Mouse (Mus musculus): ENCODE data around the gene Gm49318. TPM values are rescaled to one million over a fixed set of nuclear protein-coding genes. Genes with fewer than 3 reads are reported as not detected.

Gm49318 gene
- polyA plus RNA-seq, 1 experiment from 2014 or later = not detected

- no peak for DNase-seq (ENCODE audit: low spot score)
- 82% methylated on average over 3 of the region's 3 CpGs for WGBS
- Histone ChIP-seq H3K27me3 (replicated peaks; ENCODE audit: insufficient read depth, low read length) (peaks cover 10% of the 10 kb centered on the region; the same call in 1 of the 2 replicates), H3K4me3 (ENCODE audit: low read depth, low read length) (no peak overlapping the region), H3K4me1 (ENCODE audit: insufficient read depth, low read depth, low read length) (no peaks in the 10 kb centered on the region), H3K9ac (replicated peaks; ENCODE audit: low read depth) (no peak overlapping the region), H3K36me3 (ENCODE audit: insufficient read depth, low read length) (no peaks in the 10 kb centered on the region), H3K4me2 (replicated peaks; ENCODE audit: low read depth, low read length) (no peak overlapping the region), H3K9me3 (ENCODE audit: low read length) (no peaks in the 10 kb centered on the region), H3K27ac (ENCODE audit: low read length) (no peak overlapping the region)
- TF ChIP-seq CTCF (IDR thresholded peaks at IDR 0.05) (no peak), EP300 (IDR thresholded peaks at IDR 0.05) (no peak)
- ATAC-seq = no peak
Measured at GRCm38 (mm10) chr9:21996178-21996867, 74.7 kb downstream of the Gm49318 start.

DNA sequence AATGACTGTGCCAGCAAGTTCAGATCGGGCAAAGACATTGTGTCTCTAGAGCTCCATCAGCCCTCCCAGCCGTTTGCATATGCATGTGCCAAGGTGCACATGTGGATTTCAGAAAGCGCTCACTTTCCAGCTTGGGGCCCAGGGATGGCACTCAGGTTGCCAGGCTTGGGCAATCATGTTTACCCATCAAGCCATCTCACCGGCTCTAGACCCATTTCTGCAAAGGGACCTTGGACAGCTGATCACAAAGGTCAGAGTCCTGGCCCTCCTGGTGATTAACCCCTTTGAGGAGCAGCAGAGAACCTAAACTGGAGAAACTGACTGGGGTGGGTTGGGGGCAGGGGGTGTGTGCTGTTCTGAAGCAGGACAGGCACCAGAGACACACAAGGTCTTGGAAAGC, 78.8 kb downstream of the Gm49318 start:
- H3K4me3 ChIP-seq (ENCODE audit: low read depth, low read length) = no peak overlapping the region
- ATAC-seq (no peak), DNase-seq (ENCODE audit: low spot score) (no peak)
- no peak overlapping the region for H3K4me2 ChIP-seq (replicated peaks; ENCODE audit: low read depth, low read length)
- H3K27me3 ChIP-seq (replicated peaks; ENCODE audit: insufficient read depth, low read length) = peaks cover 25% of the 10 kb centered on the region; the same call in 1 of the 2 replicates
- peaks cover 13% of the 10 kb centered on the region for H3K4me1 ChIP-seq (ENCODE audit: insufficient read depth, low read depth, low read length)
- 71% methylated on average over 4 of the region's 4 CpGs for WGBS
- TF ChIP-seq CTCF (IDR thresholded peaks at IDR 0.05) = no peak
- no peak for TF ChIP-seq EP300 (IDR thresholded peaks at IDR 0.05)
- no peaks in the 10 kb centered on the region for H3K36me3 ChIP-seq (ENCODE audit: insufficient read depth, low read length)
- no peak overlapping the region for H3K27ac ChIP-seq (ENCODE audit: low read length)
- no peak overlapping the region for H3K9ac ChIP-seq (replicated peaks; ENCODE audit: low read depth)
- H3K9me3 ChIP-seq (ENCODE audit: low read length) = no peaks in the 10 kb centered on the region

DNA sequence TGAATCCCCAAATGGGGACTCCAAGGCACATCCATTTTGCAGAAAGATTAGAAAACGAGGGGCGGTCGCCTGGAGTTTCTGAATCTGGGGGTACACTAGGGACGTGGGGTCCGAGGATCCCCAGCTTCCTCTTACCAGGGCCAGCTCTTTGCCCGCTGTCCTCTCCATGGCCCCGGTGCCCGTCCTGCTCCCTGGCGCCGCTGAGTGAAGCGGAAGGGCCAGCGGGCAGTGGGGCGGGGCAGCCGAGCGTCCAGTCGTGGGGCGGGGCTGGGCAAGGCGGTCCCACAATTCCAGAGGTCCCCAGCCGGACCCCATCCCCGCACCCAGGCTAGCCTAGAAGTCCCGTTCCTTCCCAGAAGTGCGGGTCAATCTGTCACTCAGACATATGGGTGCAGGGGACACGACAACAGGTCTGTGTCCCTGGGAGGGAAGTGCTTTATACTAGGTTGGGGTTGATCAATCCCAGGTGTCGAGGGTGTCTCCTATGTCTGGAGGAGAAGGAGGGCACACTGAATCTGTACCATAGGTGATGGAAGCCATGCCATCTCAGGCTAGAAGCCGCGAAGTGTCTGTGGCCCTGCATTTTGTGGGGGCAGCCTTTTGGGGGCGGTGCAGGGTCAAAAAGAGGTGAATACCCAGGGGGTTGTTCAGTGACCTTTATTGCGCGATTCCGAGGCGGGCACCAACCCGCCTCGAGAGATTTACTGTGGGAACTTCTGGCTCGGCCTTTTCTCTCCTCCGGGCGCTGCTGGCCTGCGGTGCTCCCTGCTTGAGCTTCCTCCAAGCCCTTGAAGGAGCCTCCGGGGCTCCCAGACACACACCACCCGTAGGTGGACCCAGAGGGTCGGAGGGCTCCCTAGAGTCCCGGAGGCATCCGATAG, 81.6 kb downstream of the Gm49318 start, which contains the start of gene Rgl3:
TSS of gene Rgl3 (minus strand) at position 217 of the 881 bp plus-strand sequence.
- TF ChIP-seq CTCF (IDR thresholded peaks at IDR 0.05) (no peak), EP300 (IDR thresholded peaks at IDR 0.05) (no peak)
- H3K27me3 ChIP-seq (replicated peaks; ENCODE audit: insufficient read depth, low read length) = peaks cover 25% of the 10 kb centered on the region; the same call in 1 of the 2 replicates
- H3K4me3 ChIP-seq (ENCODE audit: low read depth, low read length) = peak within 1 kb of the TSS; percentile 45
- H3K4me1 ChIP-seq (ENCODE audit: insufficient read depth, low read depth, low read length) = peaks cover 13% of the 10 kb centered on the region
- 1% methylated on average over 37 of the region's 42 CpGs for WGBS
- no peaks in the 10 kb centered on the region for H3K9me3 ChIP-seq (ENCODE audit: low read length)
- no peaks in the 10 kb centered on the region for H3K36me3 ChIP-seq (ENCODE audit: insufficient read depth, low read length)
- ATAC-seq = peak; percentile 79
- no peak within 1 kb of the TSS for H3K27ac ChIP-seq (ENCODE audit: low read length)
- DNase-seq (ENCODE audit: low spot score) = peak; percentile 62
- H3K4me2 ChIP-seq (replicated peaks; ENCODE audit: low read depth, low read length) = peak within 1 kb of the TSS; percentile 91
- H3K9ac ChIP-seq (replicated peaks; ENCODE audit: low read depth) = peak within 1 kb of the TSS; percentile 16; the same call in 1 of the 2 replicates

DNA sequence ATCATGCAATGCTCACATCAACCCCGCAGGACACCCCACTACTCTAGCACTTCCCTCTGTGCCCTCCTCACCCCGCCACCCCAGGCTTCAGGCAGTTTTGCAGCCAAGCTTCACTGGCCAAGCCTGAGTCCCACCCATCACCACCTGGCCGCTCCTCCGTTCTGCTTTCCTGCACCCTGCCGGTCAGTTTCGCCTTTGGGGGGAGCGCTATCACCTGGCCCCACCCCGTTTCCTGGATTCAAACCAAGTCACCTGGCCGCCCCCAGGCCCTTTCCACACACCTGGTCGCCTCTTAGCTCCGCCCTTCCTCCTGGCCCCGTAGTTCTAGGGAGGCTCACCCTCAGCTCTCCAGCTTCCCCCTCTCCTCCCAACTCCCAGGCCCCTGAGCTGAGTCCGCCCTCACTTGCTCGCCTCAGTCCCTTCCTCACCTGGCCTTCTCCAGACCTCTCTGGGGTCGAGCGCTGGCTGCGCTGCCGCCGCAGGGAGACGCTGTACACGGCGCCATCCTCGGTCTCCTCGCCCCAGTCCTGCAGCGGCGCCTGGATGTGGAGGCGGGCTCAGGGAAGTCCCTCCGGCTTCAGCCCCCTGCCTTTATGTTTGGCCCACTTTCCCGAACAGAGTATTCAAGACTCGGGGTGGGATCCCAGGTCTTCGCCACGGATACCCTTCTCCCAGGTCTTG, 82.5 kb downstream of the Gm49318 start:
- H3K27ac ChIP-seq (ENCODE audit: low read length) = no peak overlapping the region
- H3K36me3 ChIP-seq (ENCODE audit: insufficient read depth, low read length) = no peaks in the 10 kb centered on the region
- H3K9me3 ChIP-seq (ENCODE audit: low read length) = no peaks in the 10 kb centered on the region
- peaks cover 25% of the 10 kb centered on the region; the same call in 1 of the 2 replicates for H3K27me3 ChIP-seq (replicated peaks; ENCODE audit: insufficient read depth, low read length)
- peaks cover 13% of the 10 kb centered on the region for H3K4me1 ChIP-seq (ENCODE audit: insufficient read depth, low read depth, low read length)
- 2% methylated on average over 32 of the region's 32 CpGs for WGBS
- peak overlapping the region; percentile 91 for H3K4me2 ChIP-seq (replicated peaks; ENCODE audit: low read depth, low read length)
- peak overlapping the region; percentile 16; the same call in 1 of the 2 replicates for H3K9ac ChIP-seq (replicated peaks; ENCODE audit: low read depth)
- no peak for TF ChIP-seq EP300 (IDR thresholded peaks at IDR 0.05)
- peak; percentile 39 for TF ChIP-seq CTCF (IDR thresholded peaks at IDR 0.05)
- ATAC-seq (peak; percentile 43), DNase-seq (ENCODE audit: low spot score) (peak; percentile 41)
- peak overlapping the region; percentile 45 for H3K4me3 ChIP-seq (ENCODE audit: low read depth, low read length)

DNA sequence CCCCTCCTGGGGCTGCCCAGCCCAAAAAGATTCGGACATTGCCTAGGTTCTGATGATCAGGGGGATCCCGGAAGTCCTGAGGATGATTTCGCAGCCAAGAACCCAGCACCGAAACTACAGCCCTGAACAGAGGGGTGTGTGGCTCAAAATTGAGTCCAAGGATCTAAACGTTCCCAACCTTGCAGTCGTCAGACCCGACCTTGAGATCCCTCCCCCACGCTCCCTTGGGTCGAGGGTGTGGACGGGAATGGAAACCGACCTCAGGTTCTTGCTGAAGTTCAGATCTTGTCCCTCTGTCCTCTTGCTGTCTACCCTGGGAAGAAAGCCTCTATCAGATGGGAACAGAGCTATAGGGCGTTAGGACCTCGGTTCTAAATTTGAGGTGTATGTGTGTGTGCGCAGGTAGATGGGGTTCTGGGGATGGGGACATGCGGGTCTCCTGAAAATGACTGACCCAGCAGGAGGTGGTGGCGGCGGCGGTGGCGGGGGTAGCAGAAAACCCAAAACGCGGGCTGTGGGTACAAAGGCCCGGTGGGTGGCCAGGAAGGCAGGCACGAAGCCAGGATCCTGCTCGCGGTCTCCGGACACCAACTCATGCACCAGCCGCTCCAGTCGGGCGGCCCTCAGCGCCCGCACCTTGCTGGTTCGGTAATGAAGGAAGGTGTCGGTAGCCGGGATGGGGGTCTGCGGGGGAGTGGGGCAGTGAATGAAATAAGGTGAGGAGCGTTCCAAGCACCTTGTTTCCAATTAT, 83.3 kb downstream of the Gm49318 start:
- Histone ChIP-seq H3K4me3 (ENCODE audit: low read depth, low read length) (peak overlapping the region; percentile 45; the same call in 1 of the 2 replicates), H3K9me3 (ENCODE audit: low read length) (no peaks in the 10 kb centered on the region), H3K9ac (replicated peaks; ENCODE audit: low read depth) (no peak overlapping the region), H3K4me1 (ENCODE audit: insufficient read depth, low read depth, low read length) (peaks cover 13% of the 10 kb centered on the region), H3K27me3 (replicated peaks; ENCODE audit: insufficient read depth, low read length) (peaks cover 25% of the 10 kb centered on the region; the same call in 1 of the 2 replicates), H3K4me2 (replicated peaks; ENCODE audit: low read depth, low read length) (peak overlapping the region; percentile 91; the same call in 1 of the 2 replicates), H3K27ac (ENCODE audit: low read length) (no peak overlapping the region), H3K36me3 (ENCODE audit: insufficient read depth, low read length) (no peaks in the 10 kb centered on the region)
- ATAC-seq = no peak
- TF ChIP-seq EP300 (IDR thresholded peaks at IDR 0.05) (no peak), CTCF (IDR thresholded peaks at IDR 0.05) (no peak)
- no peak for DNase-seq (ENCODE audit: low spot score)
- 11% methylated on average over 36 of the region's 36 CpGs for WGBS

Small RNA genes within 50 kb of the gene (microRNA-seq; reads per million reads assigned to microRNA genes)
- not detected for gene Mir7084

Other genes starting within 250 kb of the Gm49318 start
- gene Angptl8, start 235.7 kb downstream of the Gm49318 start, polyA plus RNA-seq (2015; fragmentation: Nextera tagmentation; extraction: Ambion mirVana) = 6.2 and 7.4 TPM in 2 replicates
- 35.8 and 43.2 TPM in 2 replicates for gene Dock6, start 218.6 kb downstream of the Gm49318 start, polyA plus RNA-seq (2015; fragmentation: Nextera tagmentation; extraction: Ambion mirVana)
- gene Rab3d, start 153.1 kb downstream of the Gm49318 start, polyA plus RNA-seq (2015; fragmentation: Nextera tagmentation; extraction: Ambion mirVana) = 28.4 and 31.0 TPM in 2 replicates
- gene Ccdc159, start 143.8 kb downstream of the Gm49318 start, polyA plus RNA-seq (2015; fragmentation: Nextera tagmentation; extraction: Ambion mirVana) = 1.2 and 1.4 TPM in 2 replicates
- gene Tmem205, start 143.7 kb downstream of the Gm49318 start, polyA plus RNA-seq (2015; fragmentation: Nextera tagmentation; extraction: Ambion mirVana) = 106 and 107 TPM in 2 replicates
- 2.2 and 3.3 TPM in 2 replicates for gene Plppr2, start 134.2 kb downstream of the Gm49318 start, polyA plus RNA-seq (2015; fragmentation: Nextera tagmentation; extraction: Ambion mirVana)
- gene Swsap1, start 115.5 kb downstream of the Gm49318 start, polyA plus RNA-seq (2015; fragmentation: Nextera tagmentation; extraction: Ambion mirVana) = 5.7 and 5.8 TPM in 2 replicates
- gene Epor, start 107.8 kb downstream of the Gm49318 start, polyA plus RNA-seq (2015; fragmentation: Nextera tagmentation; extraction: Ambion mirVana) = 5.7 and 7.4 TPM in 2 replicates
- gene Rgl3, start 81.8 kb downstream of the Gm49318 start, polyA plus RNA-seq (2015; fragmentation: Nextera tagmentation; extraction: Ambion mirVana) = 6.0 and 6.4 TPM in 2 replicates
- 5.3 and 6.0 TPM in 2 replicates for gene Ccdc151, start 68.6 kb downstream of the Gm49318 start, polyA plus RNA-seq (2015; fragmentation: Nextera tagmentation; extraction: Ambion mirVana)
- gene Prkcsh, start 68.5 kb downstream of the Gm49318 start, polyA plus RNA-seq (2015; fragmentation: Nextera tagmentation; extraction: Ambion mirVana) = 51.9 and 56.1 TPM in 2 replicates
- gene Elavl3, start 19.2 kb downstream of the Gm49318 start, polyA plus RNA-seq (2015; fragmentation: Nextera tagmentation; extraction: Ambion mirVana) = 0.04 TPM in 1 of 2 replicates, not detected in the other
- 8.8 and 8.9 TPM in 2 replicates for gene Zfp653, start 117 bp upstream of the Gm49318 start, polyA plus RNA-seq (2015; fragmentation: Nextera tagmentation; extraction: Ambion mirVana)
- gene Ecsit, start 14.2 kb upstream of the Gm49318 start, polyA plus RNA-seq (2015; fragmentation: Nextera tagmentation; extraction: Ambion mirVana) = 21.3 and 21.9 TPM in 2 replicates
- gene Cnn1, start 28.0 kb upstream of the Gm49318 start, polyA plus RNA-seq (2015; fragmentation: Nextera tagmentation; extraction: Ambion mirVana) = 43.7 and 64.8 TPM in 2 replicates
- gene Elof1, start 45.9 kb upstream of the Gm49318 start, polyA plus RNA-seq (2015; fragmentation: Nextera tagmentation; extraction: Ambion mirVana) = 188 and 191 TPM in 2 replicates
- gene Acp5, start 64.5 kb upstream of the Gm49318 start, polyA plus RNA-seq (2015; fragmentation: Nextera tagmentation; extraction: Ambion mirVana) = 8.9 and 9.1 TPM in 2 replicates
- 100 and 112 TPM in 2 replicates for gene Pigyl, start 85.6 kb upstream of the Gm49318 start, polyA plus RNA-seq (2015; fragmentation: Nextera tagmentation; extraction: Ambion mirVana)
- 0.49 and 1.0 TPM in 2 replicates for gene Zfp872, start 116.8 kb upstream of the Gm49318 start, polyA plus RNA-seq (2015; fragmentation: Nextera tagmentation; extraction: Ambion mirVana)
- 17.8 and 20.0 TPM in 2 replicates for gene Zfp809, start 154.5 kb upstream of the Gm49318 start, polyA plus RNA-seq (2015; fragmentation: Nextera tagmentation; extraction: Ambion mirVana)
- 0.84 and 0.97 TPM in 2 replicates for gene Zfp599, start 188.6 kb upstream of the Gm49318 start, polyA plus RNA-seq (2015; fragmentation: Nextera tagmentation; extraction: Ambion mirVana)
- gene Zfp810, start 236.4 kb upstream of the Gm49318 start, polyA plus RNA-seq (2015; fragmentation: Nextera tagmentation; extraction: Ambion mirVana) = 13.6 and 15.3 TPM in 2 replicates

All from lung, postnatal 0 days (tissue).